Comparison of ENCODE assay signal across 23 mouse cellular contexts in the genomic region with DNA sequence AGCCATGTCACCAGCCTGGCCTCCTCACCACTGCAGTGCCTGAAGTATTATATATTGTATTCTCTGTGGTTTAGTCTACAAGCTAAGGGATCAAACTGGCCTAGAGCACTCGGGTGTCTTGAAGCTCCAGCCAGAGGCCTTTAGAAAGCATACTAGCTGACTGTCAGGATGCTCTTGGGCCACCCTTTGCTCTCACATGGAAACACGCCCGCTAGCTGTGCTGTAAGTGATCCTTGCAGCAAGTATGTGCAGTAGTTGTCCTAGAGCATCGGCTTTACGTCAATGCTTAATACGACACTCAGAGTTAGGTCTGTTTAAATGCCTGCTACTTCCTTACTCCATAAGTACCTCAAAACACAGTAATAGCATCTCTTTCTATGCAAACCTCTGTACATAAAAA.
"Had no signal": no experiment of that assay in that cellular context is flagged by ENCODE, and none has a peak within 500 bp of the region (broad histone marks: within the 10 kb centered on the region; RNA-seq: fewer than 3 reads in every experiment).

No protein-coding gene starts in this region.

- H3K4me3 ChIP-seq: heart, embryonic 10.5 days; heart, embryonic 12.5 days; hindbrain, embryonic 10.5 days; hindbrain, embryonic 12.5 days; intestine, embryonic 15.5 days; left cerebral cortex, adult 2 months; limb, embryonic 10.5 days; limb, embryonic 12.5 days; liver, embryonic 13.5 days; liver, embryonic 15.5 days had no signal

- DNase-seq: gastrocnemius, postnatal 10 days; gastrocnemius, postnatal 25 days; heart, adult 18-20 months; heart, postnatal 10 days; heart, postnatal 4 days; kidney, adult 18-20 months; kidney, adult 8-10 months; kidney, postnatal 10 days; kidney, postnatal 25 days; kidney, postnatal 4 days; layer of hippocampus, adult 9-11 months; liver; liver, embryonic 13.5 days had no signal

- H3K27ac ChIP-seq: heart, embryonic 10.5 days; hindbrain, embryonic 10.5 days; hindbrain, embryonic 12.5 days; hindbrain, embryonic 14.5 days; intestine, embryonic 15.5 days; left cerebral cortex, adult 2 months; limb, embryonic 10.5 days; limb, embryonic 12.5 days; liver, embryonic 13.5 days; liver, embryonic 15.5 days had no signal
